In genomic region chr12:17749784-17750183, GRCm38 (mm10) we compare ENCODE assay signal across 11 mouse cellular contexts. TPM values are rescaled to one million over a fixed set of nuclear protein-coding genes. Genes with fewer than 3 reads are reported as not detected.
A peak's percentile ranks its signal among the peaks of the same experiment; 100 is the strongest.
DNase-seq lines count a peak whose midpoint lies in the region; ATAC-seq and TF ChIP-seq lines count a peak whose summit lies in the region.
"Had no signal": no experiment of that assay in that cellular context is flagged by ENCODE, and none has a peak within 500 bp of the region (broad histone marks: within the 10 kb centered on the region; RNA-seq: fewer than 3 reads in every experiment).

No protein-coding gene starts in this region.

- H3K4me2 ChIP-seq in forebrain, embryonic 13.5 days: no peak overlapping the region
- H3K4me2 ChIP-seq in forebrain, postnatal 0 days (ENCODE audit: low read depth): no peak overlapping the region
- no peak overlapping the region for H3K4me2 ChIP-seq in hindbrain, embryonic 16.5 days (ENCODE audit: low read length)
- no peak overlapping the region for H3K4me2 ChIP-seq in lung, embryonic 16.5 days (ENCODE audit: low read depth, low read length)
- H3K4me2 ChIP-seq: embryonic facial prominence, embryonic 12.5 days; liver, embryonic 13.5 days had no signal

- no peaks in the 10 kb centered on the region for H3K36me3 ChIP-seq in forebrain, embryonic 13.5 days (ENCODE audit: poor library complexity, severe bottlenecking)
- no peaks in the 10 kb centered on the region for H3K36me3 ChIP-seq in forebrain, postnatal 0 days (ENCODE audit: insufficient read depth)
- no peaks in the 10 kb centered on the region for H3K36me3 ChIP-seq in hindbrain, embryonic 16.5 days (ENCODE audit: control insufficient read depth, insufficient read depth, low read length)
- no peaks in the 10 kb centered on the region for H3K36me3 ChIP-seq in hindbrain, embryonic 10.5 days
- H3K36me3 ChIP-seq in lung, embryonic 16.5 days (ENCODE audit: control insufficient read depth, insufficient read depth, low read length): no peaks in the 10 kb centered on the region
- H3K36me3 ChIP-seq: embryonic facial prominence, embryonic 12.5 days; liver, embryonic 13.5 days had no signal

- WGBS in forebrain, embryonic 13.5 days: 71% methylated on average over 3 of the region's 3 CpGs
- 71% methylated on average over 3 of the region's 3 CpGs for WGBS in forebrain, postnatal 0 days
- WGBS in hindbrain, embryonic 16.5 days: 72% methylated on average over 3 of the region's 3 CpGs
- 84% methylated on average over 3 of the region's 3 CpGs for WGBS in hindbrain, embryonic 10.5 days
- 38% methylated on average over 3 of the region's 3 CpGs for WGBS in lung, embryonic 16.5 days

- H3K4me1 ChIP-seq in forebrain, embryonic 13.5 days: peaks cover 69% of the 10 kb centered on the region
- peaks cover 15% of the 10 kb centered on the region; the same call in 1 of the 2 replicates for H3K4me1 ChIP-seq in forebrain, postnatal 0 days (ENCODE audit: insufficient read depth)
- H3K4me1 ChIP-seq in hindbrain, embryonic 16.5 days (ENCODE audit: control insufficient read depth, insufficient read depth, low read depth, low read length): peaks cover 29% of the 10 kb centered on the region
- peaks cover 72% of the 10 kb centered on the region for H3K4me1 ChIP-seq in hindbrain, embryonic 10.5 days (replicated peaks)
- H3K4me1 ChIP-seq in lung, embryonic 16.5 days (replicated peaks; ENCODE audit: control insufficient read depth, insufficient read depth, low read length): peaks cover 51% of the 10 kb centered on the region

- peak overlapping the region; percentile 40; the same call in 1 of the 2 replicates for H3K27ac ChIP-seq in forebrain, embryonic 13.5 days
- no peak overlapping the region for H3K27ac ChIP-seq in forebrain, postnatal 0 days (ENCODE audit: low read depth, low read length)
- H3K27ac ChIP-seq in hindbrain, embryonic 16.5 days (ENCODE audit: low read depth, low read length): peak overlapping the region; percentile 35; the same call in 1 of the 2 replicates
- no peak overlapping the region for H3K27ac ChIP-seq in hindbrain, embryonic 10.5 days
- H3K27ac ChIP-seq in lung, embryonic 16.5 days (ENCODE audit: low read length): peak overlapping the region; percentile 60
- H3K27ac ChIP-seq: embryonic facial prominence, embryonic 12.5 days; liver, embryonic 13.5 days had no signal

- ATAC-seq in forebrain, embryonic 13.5 days: no peak
- ATAC-seq in forebrain, postnatal 0 days: no peak
- ATAC-seq in hindbrain, embryonic 16.5 days: no peak
- ATAC-seq in lung, embryonic 16.5 days (ENCODE audit: low read depth): no peak

- no peak for TF ChIP-seq CTCF in forebrain, postnatal 0 days (IDR thresholded peaks at IDR 0.05; ENCODE audit: low read depth)

- H3K4me3 ChIP-seq in forebrain, embryonic 13.5 days: no peak overlapping the region
- no peak overlapping the region for H3K4me3 ChIP-seq in forebrain, postnatal 0 days (ENCODE audit: low read depth, low read length)
- no peak overlapping the region for H3K4me3 ChIP-seq in hindbrain, embryonic 16.5 days (ENCODE audit: low read length)
- H3K4me3 ChIP-seq in hindbrain, embryonic 10.5 days: no peak overlapping the region
- no peak overlapping the region for H3K4me3 ChIP-seq in lung, embryonic 16.5 days (ENCODE audit: low read length)
- H3K4me3 ChIP-seq: embryonic facial prominence, embryonic 12.5 days; liver, embryonic 13.5 days had no signal

- no peaks in the 10 kb centered on the region for H3K9me3 ChIP-seq in forebrain, embryonic 13.5 days (replicated peaks)
- H3K9me3 ChIP-seq in forebrain, postnatal 0 days (ENCODE audit: low read length): no peaks in the 10 kb centered on the region
- no peaks in the 10 kb centered on the region for H3K9me3 ChIP-seq in hindbrain, embryonic 16.5 days (ENCODE audit: control insufficient read depth, low read length)
- no peaks in the 10 kb centered on the region for H3K9me3 ChIP-seq in hindbrain, embryonic 10.5 days
- no peaks in the 10 kb centered on the region for H3K9me3 ChIP-seq in lung, embryonic 16.5 days (ENCODE audit: control insufficient read depth, low read length)
- H3K9me3 ChIP-seq: embryonic facial prominence, embryonic 12.5 days; liver, embryonic 13.5 days had no signal

- H3K27me3 ChIP-seq in forebrain, embryonic 13.5 days: no peaks in the 10 kb centered on the region
- no peaks in the 10 kb centered on the region for H3K27me3 ChIP-seq in forebrain, postnatal 0 days (ENCODE audit: insufficient read depth, low read length)
- H3K27me3 ChIP-seq in hindbrain, embryonic 16.5 days (replicated peaks; ENCODE audit: control insufficient read depth, insufficient read depth, low read length): no peaks in the 10 kb centered on the region
- H3K27me3 ChIP-seq in hindbrain, embryonic 10.5 days (ENCODE audit: insufficient read depth, poor library complexity, severe bottlenecking): no peaks in the 10 kb centered on the region
- no peaks in the 10 kb centered on the region for H3K27me3 ChIP-seq in lung, embryonic 16.5 days (ENCODE audit: control insufficient read depth, insufficient read depth, low read depth, low read length)
- H3K27me3 ChIP-seq: embryonic facial prominence, embryonic 12.5 days; liver, embryonic 13.5 days had no signal

- DNase-seq in forebrain, postnatal 0 days: no peak
- DNase-seq in hindbrain, embryonic 10.5 days (ENCODE audit: low spot score): no peak
- no peak for DNase-seq in lung, postnatal 10 days
- peak; percentile 79 for DNase-seq in Muller cell, postnatal 12 days (ENCODE audit: inconsistent ontology term)
- no peak for DNase-seq in testis, postnatal 14 days (ENCODE audit: low spot score)
- DNase-seq: gastrocnemius, postnatal 36 days; liver, embryonic 13.5 days had no signal

- no peak overlapping the region for H3K9ac ChIP-seq in forebrain, embryonic 13.5 days
- no peak overlapping the region for H3K9ac ChIP-seq in forebrain, postnatal 0 days
- no peak overlapping the region for H3K9ac ChIP-seq in hindbrain, embryonic 16.5 days (ENCODE audit: low read depth, low read length)
- H3K9ac ChIP-seq in lung, embryonic 16.5 days (ENCODE audit: low read length): no peak overlapping the region
- H3K9ac ChIP-seq: embryonic facial prominence, embryonic 12.5 days; liver, embryonic 13.5 days had no signal

RNA-seq across cellular contexts. Expression of gene Hpcal1, which starts 59.1 kb away (rescaled TPM):
- polyA plus RNA-seq in forebrain, embryonic 13.5 days (2015; fragmentation: Nextera tagmentation; extraction: Ambion mirVana): 31.4 and 37.0 TPM in 2 replicates
- total RNA-seq in forebrain, postnatal 0 days (2014; rRNA removed): 27.7 and 46.9 TPM in 2 replicates
- polyA plus RNA-seq in forebrain, postnatal 0 days (2015; fragmentation: Nextera tagmentation; extraction: Ambion mirVana): 47.1 and 76.7 TPM in 2 replicates
- polyA plus RNA-seq in hindbrain, embryonic 16.5 days (2015; fragmentation: Nextera tagmentation; extraction: Ambion mirVana): 150 and 167 TPM in 2 replicates
- polyA plus RNA-seq in hindbrain, embryonic 10.5 days (2016; fragmentation: Nextera tagmentation; extraction: Ambion mirVana): 35.9 and 39.9 TPM in 2 replicates
- polyA plus RNA-seq in lung, embryonic 16.5 days (2015; fragmentation: Nextera tagmentation; extraction: Ambion mirVana): 94.5 and 102 TPM in 2 replicates

Comparison
In these comparisons a context has a peak if more than half of its experiments do, and no peak if none do; other contexts are left out.
1. H3K27ac ChIP-seq: peak in forebrain, embryonic 13.5 days (single experiment), hindbrain, embryonic 16.5 days (single experiment) and lung, embryonic 16.5 days (single experiment); none in forebrain, postnatal 0 days (single experiment) and hindbrain, embryonic 10.5 days (single experiment).